Mouse (Mus musculus): ENCODE measurements around the gene Gm765.

- TF ChIP-seq CTCF (IDR thresholded peaks at IDR 0.05; ENCODE audit: low read depth, low read length): no peak
- no peak for TF ChIP-seq POLR2A (IDR thresholded peaks at IDR 0.05; ENCODE audit: borderline replicate concordance, low read depth, low read length)
These were observed at the start of gene Gm765 for GRCm38 (mm10) chr6:98342654-98343053.
